Mouse (Mus musculus) kidney, postnatal 10 days (tissue): ENCODE measurements around the gene Map3k3.

Source experiments
- DNase-seq: peaks from one replicate; pipeline ENCODE4 v3.0.0; 2021; ENCODE audit warnings: mixed read lengths

The Map3k3 gene

GRCm38 (mm10) chr11:106083708-106084701 is at the start of gene Map3k3:
Gene Map3k3 (plus strand): TSS chr11:106084613.
- DNase-seq = peak; percentile 99

- no peak for DNase-seq
These were observed 49.4 kb upstream of the Map3k3 start for GRCm38 (mm10) chr11:106034986-106035385.

- DNase-seq = peak; percentile 97
These were observed 47.6 kb upstream of the Map3k3 start, which contains the start of gene Dcaf7 for GRCm38 (mm10) chr11:106036548-106037417. Gene Dcaf7 (plus strand): TSS chr11:106036872.

GRCm38 (mm10) chr11:106037418-106037751 is 47.0 kb upstream of the Map3k3 start:
- peak; percentile 60 for DNase-seq

- no peak for DNase-seq
These were observed 40.1 kb upstream of the Map3k3 start for GRCm38 (mm10) chr11:106044349-106044748.

GRCm38 (mm10) chr11:106045256-106045655 is 39.2 kb upstream of the Map3k3 start:
- no peak for DNase-seq

- no peak for DNase-seq
These were observed 38.6 kb upstream of the Map3k3 start for GRCm38 (mm10) chr11:106045780-106046179.

- no peak for DNase-seq
These were observed 37.8 kb upstream of the Map3k3 start for GRCm38 (mm10) chr11:106046584-106046983.

GRCm38 (mm10) chr11:106053921-106054320 is 30.5 kb upstream of the Map3k3 start:
- DNase-seq = no peak

GRCm38 (mm10) chr11:106054600-106054999 is 29.8 kb upstream of the Map3k3 start:
- DNase-seq = no peak

GRCm38 (mm10) chr11:106055341-106055740 is 29.1 kb upstream of the Map3k3 start:
- DNase-seq = no peak

GRCm38 (mm10) chr11:106056819-106057491 is 27.5 kb upstream of the Map3k3 start:
- DNase-seq = no peak

- no peak for DNase-seq
These were observed 26.4 kb upstream of the Map3k3 start for GRCm38 (mm10) chr11:106058020-106058419.

GRCm38 (mm10) chr11:106060549-106060948 is 23.9 kb upstream of the Map3k3 start:
- DNase-seq = no peak

- DNase-seq = no peak
These were observed 23.1 kb upstream of the Map3k3 start for GRCm38 (mm10) chr11:106061311-106061710.

GRCm38 (mm10) chr11:106063756-106064155 is 20.7 kb upstream of the Map3k3 start:
- no peak for DNase-seq

GRCm38 (mm10) chr11:106065073-106065922 is 19.1 kb upstream of the Map3k3 start:
- DNase-seq = no peak

- peak; percentile 98 for DNase-seq
These were observed 18.4 kb upstream of the Map3k3 start, which contains the start of gene Taco1 for GRCm38 (mm10) chr11:106065923-106066571. Gene Taco1 (plus strand): TSS chr11:106066061.

- DNase-seq = peak; percentile 73
These were observed 17.8 kb upstream of the Map3k3 start for GRCm38 (mm10) chr11:106066616-106067015.

GRCm38 (mm10) chr11:106073774-106074173 is 10.6 kb upstream of the Map3k3 start:
- DNase-seq = no peak

GRCm38 (mm10) chr11:106076321-106076720 is 8.1 kb upstream of the Map3k3 start:
- peak; percentile 85 for DNase-seq
